Mouse (Mus musculus): Measurements from ENCODE around the gene Cyp21a1.
"Not testable (repeated sequence)": the region's sequence is repeated elsewhere in the genome, so short reads cannot be mapped to it uniquely, and the experiment has no call there.

DNA sequence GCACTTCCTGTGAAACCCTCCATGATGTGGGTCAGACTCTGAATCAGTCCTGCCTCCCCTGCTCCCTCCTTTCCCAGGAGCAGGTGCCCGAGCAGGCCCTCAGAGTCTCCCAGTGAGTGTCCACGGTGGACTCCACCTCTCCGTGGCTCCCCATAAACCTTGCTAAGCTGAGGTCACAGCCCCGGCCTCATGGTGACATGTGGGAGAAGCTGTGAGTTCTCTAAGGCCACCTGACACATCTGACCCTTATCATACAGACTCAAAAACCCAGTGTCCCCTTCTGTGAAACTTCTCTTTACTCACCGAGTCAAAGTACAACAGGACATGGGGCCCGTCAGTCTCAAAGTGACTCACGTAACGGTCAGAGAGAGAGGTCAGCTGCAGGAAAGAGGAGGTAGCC lies 6.5 kb upstream of the Cyp21a1 start:
- TF ChIP-seq POLR2A (IDR thresholded peaks at IDR 0.05; ENCODE audit: insufficient read depth, low read length); CTCF (IDR thresholded peaks at IDR 0.05; ENCODE audit: low read depth, low read length): not testable (repeated sequence)

Data from ES-Bruce4 (cell line).